Mouse (Mus musculus): ENCODE data around the gene Drosha. TPM values are rescaled to one million over a fixed set of nuclear protein-coding genes. Genes with fewer than 3 reads are reported as not detected.
"Not testable (repeated sequence)": the region's sequence is repeated elsewhere in the genome, so short reads cannot be mapped to it uniquely, and the experiment has no call there.

Drosha gene
- polyA plus RNA-seq, 1 experiment from 2014 or later: 81.4 TPM

- DNase-seq (ENCODE audit: low spot score) (no peak), ATAC-seq (ENCODE audit: insufficient number of reproducible peaks, low FRiP score, low TSS enrichment, low read depth) (no peak)
- no peak overlapping the region for H3K27ac ChIP-seq (replicated peaks; ENCODE audit: low read depth, low read length)
- no peak overlapping the region for H3K4me3 ChIP-seq (ENCODE audit: low read depth, low read length)
- WGBS: 88% methylated on average over 7 of the region's 7 CpGs
- no peak overlapping the region for H3K4me2 ChIP-seq (ENCODE audit: low read depth, severe bottlenecking)
- H3K27me3 ChIP-seq (ENCODE audit: control insufficient read depth, insufficient read depth, low read length): no peaks in the 10 kb centered on the region
- H3K4me1 ChIP-seq (ENCODE audit: control insufficient read depth, insufficient read depth, low read length): no peaks in the 10 kb centered on the region
- H3K36me3 ChIP-seq (ENCODE audit: control insufficient read depth, insufficient read depth, low read length): peaks cover 17% of the 10 kb centered on the region; the same call in 1 of the 2 replicates
- H3K9ac ChIP-seq (ENCODE audit: low read length): no peak overlapping the region
- no peaks in the 10 kb centered on the region for H3K9me3 ChIP-seq (ENCODE audit: control insufficient read depth, low read length)
Measured at GRCm38 (mm10) chr15:12911082-12911481, 86.5 kb downstream of the Drosha start.

GRCm38 (mm10) chr15:12916314-12916815, 91.8 kb downstream of the Drosha start:
- H3K27me3 ChIP-seq (ENCODE audit: control insufficient read depth, insufficient read depth, low read length): no peaks in the 10 kb centered on the region
- no peak overlapping the region for H3K9ac ChIP-seq (ENCODE audit: low read length)
- H3K9me3 ChIP-seq (ENCODE audit: control insufficient read depth, low read length): no peaks in the 10 kb centered on the region
- H3K27ac ChIP-seq (replicated peaks; ENCODE audit: low read depth, low read length): no peak overlapping the region
- 91% methylated on average over 10 of the region's 10 CpGs for WGBS
- DNase-seq (ENCODE audit: low spot score): no peak
- H3K36me3 ChIP-seq (ENCODE audit: control insufficient read depth, insufficient read depth, low read length): peaks cover 26% of the 10 kb centered on the region; the same call in 1 of the 2 replicates
- ATAC-seq (ENCODE audit: insufficient number of reproducible peaks, low FRiP score, low TSS enrichment, low read depth): no peak
- no peak overlapping the region for H3K4me3 ChIP-seq (ENCODE audit: low read depth, low read length)
- no peak overlapping the region for H3K4me2 ChIP-seq (ENCODE audit: low read depth, severe bottlenecking)
- no peaks in the 10 kb centered on the region for H3K4me1 ChIP-seq (ENCODE audit: control insufficient read depth, insufficient read depth, low read length)

- peaks cover 20% of the 10 kb centered on the region; the same call in 1 of the 2 replicates for H3K36me3 ChIP-seq (ENCODE audit: control insufficient read depth, insufficient read depth, low read length)
Measured at GRCm38 (mm10) chr15:12919326-12919966, 94.8 kb downstream of the Drosha start.

GRCm38 (mm10) chr15:12919967-12920870, 95.6 kb downstream of the Drosha start:
- H3K9ac ChIP-seq (ENCODE audit: low read length): no peak overlapping the region
- DNase-seq (ENCODE audit: low spot score) (no peak), ATAC-seq (ENCODE audit: insufficient number of reproducible peaks, low FRiP score, low TSS enrichment, low read depth) (no peak)
- H3K36me3 ChIP-seq (ENCODE audit: control insufficient read depth, insufficient read depth, low read length): peaks cover 20% of the 10 kb centered on the region; the same call in 1 of the 2 replicates
- H3K4me1 ChIP-seq (ENCODE audit: control insufficient read depth, insufficient read depth, low read length): no peaks in the 10 kb centered on the region
- H3K4me2 ChIP-seq (ENCODE audit: low read depth, severe bottlenecking): no peak overlapping the region
- H3K27me3 ChIP-seq (ENCODE audit: control insufficient read depth, insufficient read depth, low read length): no peaks in the 10 kb centered on the region
- no peak overlapping the region for H3K27ac ChIP-seq (replicated peaks; ENCODE audit: low read depth, low read length)
- H3K9me3 ChIP-seq (ENCODE audit: control insufficient read depth, low read length): no peaks in the 10 kb centered on the region
- H3K4me3 ChIP-seq (ENCODE audit: low read depth, low read length): no peak overlapping the region
- 90% methylated on average over 24 of the region's 24 CpGs for WGBS

More at GRCm38 (mm10) chr15:12919326-12919966, 94.8 kb downstream of the Drosha start:
- H3K4me1 ChIP-seq (ENCODE audit: control insufficient read depth, insufficient read depth, low read length); DNase-seq (ENCODE audit: low spot score); H3K9ac ChIP-seq (ENCODE audit: low read length); H3K27ac ChIP-seq (replicated peaks; ENCODE audit: low read depth, low read length); H3K4me3 ChIP-seq (ENCODE audit: low read depth, low read length); H3K27me3 ChIP-seq (ENCODE audit: control insufficient read depth, insufficient read depth, low read length); ATAC-seq (ENCODE audit: insufficient number of reproducible peaks, low FRiP score, low TSS enrichment, low read depth); H3K4me2 ChIP-seq (ENCODE audit: low read depth, severe bottlenecking); H3K9me3 ChIP-seq (ENCODE audit: control insufficient read depth, low read length): not testable (repeated sequence)
- 94% methylated on average over 11 of the region's 11 CpGs for WGBS

GRCm38 (mm10) chr15:12921901-12922300, 97.3 kb downstream of the Drosha start:
- H3K4me3 ChIP-seq (ENCODE audit: low read depth, low read length): no peak overlapping the region
- no peaks in the 10 kb centered on the region for H3K27me3 ChIP-seq (ENCODE audit: control insufficient read depth, insufficient read depth, low read length)
- DNase-seq (ENCODE audit: low spot score) (no peak), ATAC-seq (ENCODE audit: insufficient number of reproducible peaks, low FRiP score, low TSS enrichment, low read depth) (no peak)
- H3K27ac ChIP-seq (replicated peaks; ENCODE audit: low read depth, low read length): no peak overlapping the region
- no peak overlapping the region for H3K9ac ChIP-seq (ENCODE audit: low read length)
- no peak overlapping the region for H3K4me2 ChIP-seq (ENCODE audit: low read depth, severe bottlenecking)
- H3K4me1 ChIP-seq (ENCODE audit: control insufficient read depth, insufficient read depth, low read length): no peaks in the 10 kb centered on the region
- peaks cover 15% of the 10 kb centered on the region for H3K36me3 ChIP-seq (ENCODE audit: control insufficient read depth, insufficient read depth, low read length)
- no peaks in the 10 kb centered on the region for H3K9me3 ChIP-seq (ENCODE audit: control insufficient read depth, low read length)
- WGBS: 91% methylated on average over 6 of the region's 6 CpGs

GRCm38 (mm10) chr15:12923826-12924225, 99.2 kb downstream of the Drosha start:
- H3K9me3 ChIP-seq (ENCODE audit: control insufficient read depth, low read length): no peaks in the 10 kb centered on the region
- H3K4me3 ChIP-seq (ENCODE audit: low read depth, low read length): no peak overlapping the region
- no peak overlapping the region for H3K27ac ChIP-seq (replicated peaks; ENCODE audit: low read depth, low read length)
- WGBS: 93% methylated on average over 6 of the region's 6 CpGs
- no peak overlapping the region for H3K9ac ChIP-seq (ENCODE audit: low read length)
- H3K4me1 ChIP-seq (ENCODE audit: control insufficient read depth, insufficient read depth, low read length): no peaks in the 10 kb centered on the region
- no peak for ATAC-seq (ENCODE audit: insufficient number of reproducible peaks, low FRiP score, low TSS enrichment, low read depth)
- H3K4me2 ChIP-seq (ENCODE audit: low read depth, severe bottlenecking): no peak overlapping the region
- peaks cover 10% of the 10 kb centered on the region for H3K36me3 ChIP-seq (ENCODE audit: control insufficient read depth, insufficient read depth, low read length)
- DNase-seq (ENCODE audit: low spot score): no peak
- no peaks in the 10 kb centered on the region for H3K27me3 ChIP-seq (ENCODE audit: control insufficient read depth, insufficient read depth, low read length)

- no peaks in the 10 kb centered on the region for H3K27me3 ChIP-seq (ENCODE audit: control insufficient read depth, insufficient read depth, low read length)
- H3K36me3 ChIP-seq (ENCODE audit: control insufficient read depth, insufficient read depth, low read length): peaks cover 8% of the 10 kb centered on the region
- H3K9me3 ChIP-seq (ENCODE audit: control insufficient read depth, low read length): no peaks in the 10 kb centered on the region
- H3K9ac ChIP-seq (ENCODE audit: low read length): no peak overlapping the region
- no peak overlapping the region for H3K27ac ChIP-seq (replicated peaks; ENCODE audit: low read depth, low read length)
- no peak overlapping the region for H3K4me3 ChIP-seq (ENCODE audit: low read depth, low read length)
- ATAC-seq (ENCODE audit: insufficient number of reproducible peaks, low FRiP score, low TSS enrichment, low read depth): no peak
- H3K4me2 ChIP-seq (ENCODE audit: low read depth, severe bottlenecking): no peak overlapping the region
- WGBS: 84% methylated on average over 5 of the region's 5 CpGs
- H3K4me1 ChIP-seq (ENCODE audit: control insufficient read depth, insufficient read depth, low read length): no peaks in the 10 kb centered on the region
- no peak for DNase-seq (ENCODE audit: low spot score)
Measured at GRCm38 (mm10) chr15:12931481-12931880, 106.9 kb downstream of the Drosha start.

- H3K4me1 ChIP-seq (ENCODE audit: control insufficient read depth, insufficient read depth, low read length): 0 out of 2 replicates have a peak, but pooled peaks cover 3% of the 10 kb centered on the region
- H3K36me3 ChIP-seq (ENCODE audit: control insufficient read depth, insufficient read depth, low read length): no peaks in the 10 kb centered on the region; the same call in none of the 2 replicates
- no peaks in the 10 kb centered on the region for H3K9me3 ChIP-seq (ENCODE audit: control insufficient read depth, low read length)
- no peak overlapping the region for H3K4me3 ChIP-seq (ENCODE audit: low read depth, low read length)
- H3K27ac ChIP-seq (replicated peaks; ENCODE audit: low read depth, low read length): no peak overlapping the region
- WGBS: 91% methylated on average over 10 of the region's 10 CpGs
- ATAC-seq (ENCODE audit: insufficient number of reproducible peaks, low FRiP score, low TSS enrichment, low read depth): no peak
- no peak overlapping the region for H3K9ac ChIP-seq (ENCODE audit: low read length)
- DNase-seq (ENCODE audit: low spot score): no peak
- H3K27me3 ChIP-seq (ENCODE audit: control insufficient read depth, insufficient read depth, low read length): no peaks in the 10 kb centered on the region
- no peak overlapping the region for H3K4me2 ChIP-seq (ENCODE audit: low read depth, severe bottlenecking)
Measured at GRCm38 (mm10) chr15:12936217-12936732, 111.7 kb downstream of the Drosha start.
